Mouse (Mus musculus) embryo, embryonic 9.5 days (tissue): ENCODE data around the gene Pafah1b3.

Experiments
- DNase-seq: peaks from one replicate; pipeline ENCODE4 v3.0.0-alpha.2; 2017; ENCODE audit errors: extremely low spot score

The Pafah1b3 gene

DNA sequence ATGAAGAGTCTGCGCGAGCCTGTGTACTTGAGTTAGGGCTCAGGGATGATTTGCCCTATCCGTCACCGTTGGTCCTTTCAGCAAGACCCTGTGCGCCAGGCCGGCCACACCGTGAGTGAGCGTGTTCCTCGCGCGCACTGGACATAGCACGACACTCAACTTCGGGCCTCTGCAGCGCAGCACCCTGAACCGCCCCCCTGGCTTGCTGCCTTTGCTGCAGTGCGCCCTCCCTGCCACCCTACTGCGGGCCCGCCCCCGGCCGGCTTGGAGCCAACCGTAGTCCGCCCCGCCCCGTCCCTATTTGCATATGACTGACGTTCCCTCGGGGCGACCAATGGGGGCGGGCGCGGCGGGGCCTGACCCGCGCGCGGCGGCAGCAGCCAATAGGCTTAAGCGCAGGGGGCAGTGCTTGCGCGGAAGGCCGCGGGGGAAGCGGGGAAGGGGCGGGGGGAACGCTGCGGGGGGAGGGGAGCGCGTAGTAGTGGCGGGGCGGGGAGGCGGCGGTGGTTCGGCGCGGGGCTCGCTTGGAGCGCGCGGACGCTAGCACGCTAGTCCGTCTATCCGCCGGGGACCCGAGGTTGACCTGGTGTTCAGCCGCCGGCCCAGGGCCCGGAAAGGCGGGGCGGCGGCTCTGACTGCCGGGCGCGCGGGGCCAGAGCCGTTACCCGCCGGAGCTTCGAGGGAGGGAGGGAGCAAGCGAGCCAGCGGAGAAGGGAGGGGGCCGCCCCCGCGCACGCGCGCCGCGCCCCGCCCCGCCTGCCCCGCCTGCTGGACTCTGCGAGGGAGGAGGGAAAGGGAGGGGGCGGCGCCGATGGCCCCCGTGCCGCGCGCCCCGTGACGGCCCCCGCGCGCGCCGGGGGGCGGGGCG lies 15.8 kb downstream of the Pafah1b3 start:
- DNase-seq = peak; percentile 97

DNA sequence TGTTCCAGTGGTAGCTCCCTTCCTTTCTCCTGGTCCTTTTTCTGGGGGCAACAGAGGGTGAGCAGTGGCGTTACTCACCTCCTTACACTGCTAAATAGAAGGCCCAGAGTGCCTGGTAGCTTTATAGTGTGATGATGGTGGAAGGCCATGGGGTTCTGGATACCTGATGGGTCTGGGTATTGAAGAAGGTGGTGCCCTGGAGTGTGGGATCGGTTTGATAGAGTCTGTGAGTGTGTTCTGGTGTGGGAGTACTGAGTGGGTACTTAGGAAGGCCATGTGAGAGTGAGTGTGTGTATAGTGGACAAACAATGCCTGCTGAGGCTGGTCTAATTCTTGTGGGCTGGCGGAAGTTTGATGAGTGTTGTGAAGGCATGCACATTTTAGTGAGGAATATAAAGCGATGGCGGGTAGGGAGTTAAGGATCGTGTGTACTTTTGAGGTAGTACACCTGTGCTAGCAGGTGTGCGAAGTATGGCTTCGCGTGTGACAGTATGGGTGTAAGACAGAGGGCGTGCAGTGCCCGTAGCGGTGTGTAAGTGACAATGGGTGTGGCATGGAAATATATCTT lies 16.5 kb downstream of the Pafah1b3 start:
- DNase-seq = no peak

DNA sequence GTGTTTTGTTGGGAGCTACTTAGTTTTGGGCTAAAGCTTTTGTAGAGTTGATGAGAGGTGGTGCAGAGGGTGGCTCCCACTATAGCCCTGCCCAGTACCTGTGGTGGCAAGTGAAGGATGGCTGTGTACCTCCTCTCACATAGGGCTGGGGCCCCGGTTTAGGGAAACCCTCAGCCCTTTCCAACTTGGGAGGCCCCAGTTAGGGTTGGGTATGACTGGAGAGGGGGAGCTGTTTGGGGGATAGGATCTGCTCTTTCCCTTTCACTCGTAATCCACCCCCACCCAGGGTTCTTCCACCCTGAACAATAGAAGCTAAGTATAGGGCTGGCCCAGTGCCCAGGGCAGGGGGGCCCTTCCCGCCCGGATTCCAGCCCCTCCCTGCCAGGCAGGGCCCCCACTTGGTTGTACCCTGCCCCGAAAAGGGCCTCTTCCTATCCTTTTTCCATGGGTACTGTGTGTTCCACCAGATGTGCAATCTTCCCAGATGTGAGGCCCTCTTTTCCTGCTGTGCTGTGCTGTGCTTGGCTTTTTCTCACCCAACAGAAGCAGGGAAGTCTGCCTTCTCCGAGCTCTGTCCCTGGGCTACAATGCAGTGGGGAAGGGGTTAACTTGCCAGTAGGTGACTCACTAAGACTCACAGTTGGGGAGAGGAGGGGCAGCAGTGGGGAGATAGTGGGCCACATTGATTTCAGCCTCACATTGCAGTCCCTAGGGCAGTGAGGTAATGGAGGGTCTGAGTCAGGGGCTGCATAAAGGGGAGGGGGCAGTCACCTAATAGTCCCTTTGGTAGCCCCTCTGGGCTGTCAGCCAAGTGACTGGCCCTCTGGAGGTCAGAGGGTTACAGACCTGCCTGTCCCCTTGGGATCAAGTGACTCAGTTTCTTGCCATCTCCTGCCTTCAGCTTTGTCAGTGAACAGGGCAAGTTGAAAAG lies 17.7 kb downstream of the Pafah1b3 start:
- peak; percentile 50 for DNase-seq

DNA sequence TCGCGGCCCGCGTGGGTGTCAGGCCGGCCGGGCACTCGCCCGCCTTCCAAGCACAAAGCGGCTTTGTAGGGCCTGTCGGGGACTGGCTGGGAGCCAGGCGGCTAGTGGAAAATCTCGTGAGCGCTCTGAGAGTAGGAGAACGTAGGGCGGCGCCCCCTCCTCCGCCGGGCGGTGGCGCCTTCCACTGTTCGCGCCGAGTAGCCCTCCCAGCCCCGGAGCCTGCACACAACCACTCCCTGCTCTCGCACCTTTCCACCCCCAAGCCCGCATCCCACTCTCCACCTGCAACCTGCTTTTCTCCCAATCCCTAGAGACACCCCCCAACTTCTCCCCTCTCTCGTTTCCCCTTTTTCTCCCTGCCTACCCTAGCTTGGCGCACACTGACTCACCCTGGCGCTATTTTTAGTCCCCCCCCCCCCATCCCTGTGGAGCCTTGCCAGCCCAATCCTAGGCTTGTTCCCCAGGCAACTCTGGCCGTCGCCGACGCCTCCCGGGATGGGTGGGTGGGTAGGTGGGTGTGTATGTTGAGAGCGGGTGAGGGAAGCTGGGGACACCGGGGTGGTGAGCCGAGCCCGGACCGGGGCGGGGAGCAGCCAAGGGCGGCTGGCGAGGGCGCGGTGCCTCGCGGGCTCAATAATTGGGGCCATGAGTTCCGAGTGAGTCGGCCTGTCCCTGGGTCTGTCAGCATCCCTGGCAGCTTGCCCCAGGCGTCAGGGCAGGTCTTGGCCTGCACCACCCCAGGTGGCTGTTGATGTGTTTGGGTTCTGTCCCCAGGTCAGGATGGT lies 18.5 kb downstream of the Pafah1b3 start:
- peak; percentile 88 for DNase-seq

DNA sequence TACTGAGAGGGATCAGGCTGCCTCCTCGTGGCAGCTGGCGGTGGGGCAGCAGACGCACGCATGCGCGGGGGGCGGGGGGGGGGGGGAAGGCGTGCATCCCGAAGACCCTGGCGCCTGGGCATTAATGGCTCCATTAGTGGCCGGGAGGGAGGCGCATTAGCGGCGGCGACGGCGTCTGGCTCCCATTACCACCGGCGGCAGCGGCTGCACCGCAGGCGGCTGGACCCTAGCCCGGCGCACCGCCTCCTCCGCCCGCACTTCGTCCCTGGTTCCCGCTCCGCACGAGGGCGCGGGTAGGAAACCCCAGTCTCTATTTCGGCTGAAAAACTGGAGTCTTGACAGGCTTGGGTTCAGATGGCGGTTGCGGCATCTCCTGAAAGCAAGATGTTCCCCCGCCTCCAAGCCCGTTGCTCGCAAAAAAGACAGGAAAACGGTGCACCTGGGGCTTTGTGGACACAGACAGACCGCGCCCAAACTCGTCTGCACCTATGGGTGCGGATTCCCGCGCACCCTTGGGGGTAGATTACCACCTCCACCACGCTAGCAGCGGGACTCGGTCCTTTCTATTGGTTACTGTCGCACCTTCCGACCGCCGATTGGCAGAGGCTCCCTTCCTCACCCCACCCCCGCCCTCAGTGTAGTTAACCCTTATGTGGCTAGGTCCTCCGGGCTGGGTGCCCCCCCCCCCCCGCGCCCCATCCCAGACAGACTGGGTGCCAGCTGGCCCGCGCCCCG lies 19.3 kb downstream of the Pafah1b3 start:
- DNase-seq = peak; percentile 91

DNA sequence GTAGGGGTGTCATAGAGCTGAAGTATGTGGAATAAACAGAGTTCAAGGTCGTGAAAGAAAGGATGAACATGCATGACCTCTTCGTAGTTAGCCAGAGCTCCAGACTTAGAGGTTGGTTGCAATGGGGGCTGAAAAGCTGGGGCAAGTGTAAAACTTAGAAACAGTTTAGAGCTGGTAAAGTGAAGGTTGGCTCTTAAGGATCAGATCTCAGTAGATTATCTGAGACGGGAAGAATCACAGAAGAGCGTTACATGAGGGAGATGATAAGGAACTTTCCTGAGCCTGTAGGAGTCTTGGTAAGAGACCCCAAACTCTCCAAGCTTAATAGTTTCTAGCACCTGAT lies 19.8 kb downstream of the Pafah1b3 start:
- no peak for DNase-seq

DNA sequence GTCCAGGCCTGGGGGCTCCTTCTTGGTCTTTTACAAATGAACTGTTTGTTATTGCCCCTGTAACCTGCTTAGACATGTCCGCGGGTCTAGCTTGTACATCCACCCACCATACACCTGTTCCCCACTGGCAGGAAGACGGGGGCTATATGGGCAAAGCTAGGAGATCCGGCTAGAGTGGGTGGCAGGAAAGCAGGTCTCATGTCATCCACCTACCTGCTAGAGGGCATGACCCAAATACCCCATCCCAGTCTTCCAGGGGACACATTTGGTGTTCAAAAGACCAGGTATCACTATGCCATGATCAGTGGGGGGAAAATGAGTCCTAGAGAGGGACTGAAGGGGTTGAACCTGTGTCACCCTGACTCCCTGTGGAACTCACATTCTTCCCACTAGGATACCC lies 20.4 kb downstream of the Pafah1b3 start:
- DNase-seq = no peak

DNA sequence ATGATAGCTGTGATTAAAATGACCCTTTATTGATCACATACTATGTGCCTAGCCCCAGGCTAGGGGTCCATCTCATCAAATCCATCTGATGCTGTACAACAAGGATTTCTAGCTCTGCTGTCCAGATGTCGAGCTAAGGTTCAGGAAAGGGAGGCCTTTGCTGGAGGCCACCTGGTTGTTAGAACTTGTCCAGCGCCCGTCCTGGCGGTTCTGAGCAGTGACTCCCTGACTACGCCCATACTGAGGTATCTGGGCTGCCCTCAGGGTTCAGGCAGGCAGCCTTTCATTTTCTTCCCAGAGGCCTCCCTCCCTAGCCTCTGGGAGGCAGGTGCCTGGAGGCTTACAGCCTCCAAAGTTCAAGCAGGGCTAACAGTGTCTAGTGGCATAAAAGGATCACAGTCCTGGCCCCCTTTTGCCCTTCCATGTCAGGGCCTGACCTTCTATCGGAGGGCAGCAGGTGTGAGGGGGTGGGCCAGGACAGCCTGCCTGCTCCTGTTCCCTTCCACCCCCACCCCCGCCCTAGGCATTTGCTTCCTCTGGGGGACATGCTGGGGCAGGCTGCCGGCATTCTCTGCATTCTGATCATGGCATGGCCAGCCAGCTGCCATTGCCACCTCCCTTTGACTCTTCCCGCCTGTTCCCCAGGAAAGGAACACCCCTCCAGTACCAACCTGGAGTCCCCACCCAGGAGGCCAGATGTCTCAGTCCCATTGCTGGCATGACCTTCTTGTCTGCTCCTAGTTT lies 22.1 kb downstream of the Pafah1b3 start:
- no peak for DNase-seq

DNA sequence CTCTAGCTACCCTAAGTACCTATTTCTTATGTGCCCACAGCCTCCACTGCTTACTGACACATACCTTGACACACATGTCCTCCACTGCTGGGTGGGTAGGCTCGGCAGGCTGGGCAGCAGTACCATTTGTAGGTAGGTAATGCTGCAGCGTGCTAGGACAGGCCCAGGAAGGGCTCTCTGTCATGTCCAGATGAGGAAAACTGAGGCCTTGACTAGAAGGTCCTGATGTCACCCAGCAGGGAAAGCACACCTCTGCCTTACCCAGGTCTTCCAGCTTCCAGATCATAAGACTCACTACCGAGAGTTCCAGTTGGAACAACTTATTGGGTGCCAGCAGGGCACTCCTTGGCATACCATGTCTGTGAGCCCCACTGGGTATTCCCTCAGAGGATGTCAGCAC lies 22.8 kb downstream of the Pafah1b3 start:
- no peak for DNase-seq

DNA sequence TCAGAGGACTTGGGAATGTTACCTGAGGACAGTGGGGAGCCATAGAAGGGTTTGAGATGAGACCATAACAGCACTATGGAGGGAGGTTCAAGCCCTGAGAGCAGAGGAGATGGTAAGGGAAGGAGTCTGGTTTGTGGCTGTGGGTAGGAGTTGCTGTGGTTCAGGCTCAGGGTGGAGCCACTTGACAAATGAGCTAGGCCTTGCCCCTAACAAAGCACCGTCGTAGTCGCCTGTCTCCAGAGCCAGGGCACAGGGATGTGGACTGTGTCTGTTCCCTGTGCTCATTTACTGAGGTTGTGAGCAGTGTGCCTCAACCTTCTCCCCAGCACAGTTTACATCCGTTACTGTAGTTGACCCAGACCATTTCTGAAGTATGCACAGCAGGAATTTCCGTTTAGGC lies 23.2 kb downstream of the Pafah1b3 start:
- no peak for DNase-seq

DNA sequence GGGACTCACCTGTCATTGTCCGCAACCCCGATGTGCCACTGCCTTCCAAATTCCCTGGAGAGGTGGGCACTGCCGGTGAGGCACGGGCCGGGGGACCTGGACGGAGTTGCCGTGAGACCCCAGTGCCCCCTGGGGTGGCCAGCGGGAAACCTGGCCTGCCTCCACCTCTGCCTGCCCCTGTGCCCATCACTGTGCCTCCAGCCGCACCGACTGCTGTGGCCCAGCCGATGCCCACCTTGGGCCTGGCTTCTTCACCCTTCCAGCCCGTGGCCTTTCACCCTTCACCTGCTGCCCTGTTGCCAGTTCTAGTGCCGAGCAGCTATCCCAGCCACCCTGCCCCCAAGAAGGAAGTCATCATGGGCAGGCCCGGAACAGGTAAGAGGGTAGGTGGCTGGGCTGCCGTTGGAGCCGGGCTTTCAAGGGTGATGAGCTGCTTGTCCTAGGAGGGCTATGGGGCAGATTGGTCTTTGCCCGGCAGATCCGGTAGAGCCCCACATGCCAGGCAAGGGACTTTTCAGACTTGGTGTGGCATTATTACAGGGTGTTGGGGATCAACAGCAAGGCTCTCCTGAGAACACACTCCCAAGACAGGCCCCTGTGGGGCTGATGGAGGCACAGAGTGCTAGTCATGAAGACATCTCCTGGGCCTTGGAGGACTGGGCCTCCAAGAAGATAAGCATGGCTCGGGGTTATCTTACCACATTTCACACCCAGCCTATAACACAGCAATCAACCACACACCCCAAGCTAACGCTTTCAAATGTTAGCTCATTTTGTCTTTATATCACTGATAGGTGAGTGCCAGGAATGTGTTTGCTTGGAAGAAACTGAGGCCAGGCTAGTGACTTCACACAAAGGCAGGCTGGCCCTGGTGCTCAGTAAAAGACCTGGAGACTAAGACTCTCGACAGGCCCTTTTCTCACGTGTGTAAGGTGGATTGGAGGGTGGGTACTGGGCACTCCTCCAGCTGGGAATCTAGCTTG lies 24.2 kb downstream of the Pafah1b3 start:
- no peak for DNase-seq

DNA sequence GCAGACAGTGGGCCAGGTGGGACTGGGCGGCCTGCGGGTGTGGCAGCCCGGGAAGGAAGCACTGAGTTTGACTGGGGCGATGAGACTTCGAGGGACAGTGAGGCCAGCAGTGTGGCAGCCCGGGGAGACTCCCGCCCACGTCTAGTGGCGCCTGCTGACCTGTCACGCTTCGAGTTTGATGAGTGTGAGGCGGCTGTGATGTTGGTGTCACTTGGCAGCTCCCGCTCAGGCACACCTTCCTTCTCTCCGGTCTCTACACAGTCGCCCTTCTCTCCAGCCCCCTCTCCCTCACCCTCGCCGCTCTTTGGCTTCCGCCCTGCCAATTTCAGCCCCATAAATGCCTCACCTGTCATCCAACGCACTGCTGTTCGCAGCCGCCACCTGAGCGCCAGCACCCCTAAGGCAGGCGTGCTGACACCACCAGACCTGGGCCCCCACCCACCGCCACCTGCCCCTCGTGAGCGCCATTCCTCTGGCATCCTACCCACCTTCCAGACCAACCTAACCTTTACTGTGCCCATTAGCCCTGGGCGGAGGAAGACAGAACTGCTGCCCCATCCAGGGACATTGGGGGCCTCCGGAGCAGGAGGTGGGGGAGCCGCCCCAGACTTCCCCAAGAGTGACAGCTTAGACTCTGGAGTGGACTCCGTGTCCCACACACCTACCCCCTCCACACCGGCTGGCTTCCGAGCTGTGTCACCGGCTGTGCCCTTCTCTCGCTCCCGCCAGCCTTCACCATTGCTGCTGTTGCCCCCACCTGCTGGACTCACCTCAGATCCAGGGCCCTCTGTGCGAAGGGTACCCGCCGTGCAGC lies 25.1 kb downstream of the Pafah1b3 start:
- DNase-seq = no peak

DNA sequence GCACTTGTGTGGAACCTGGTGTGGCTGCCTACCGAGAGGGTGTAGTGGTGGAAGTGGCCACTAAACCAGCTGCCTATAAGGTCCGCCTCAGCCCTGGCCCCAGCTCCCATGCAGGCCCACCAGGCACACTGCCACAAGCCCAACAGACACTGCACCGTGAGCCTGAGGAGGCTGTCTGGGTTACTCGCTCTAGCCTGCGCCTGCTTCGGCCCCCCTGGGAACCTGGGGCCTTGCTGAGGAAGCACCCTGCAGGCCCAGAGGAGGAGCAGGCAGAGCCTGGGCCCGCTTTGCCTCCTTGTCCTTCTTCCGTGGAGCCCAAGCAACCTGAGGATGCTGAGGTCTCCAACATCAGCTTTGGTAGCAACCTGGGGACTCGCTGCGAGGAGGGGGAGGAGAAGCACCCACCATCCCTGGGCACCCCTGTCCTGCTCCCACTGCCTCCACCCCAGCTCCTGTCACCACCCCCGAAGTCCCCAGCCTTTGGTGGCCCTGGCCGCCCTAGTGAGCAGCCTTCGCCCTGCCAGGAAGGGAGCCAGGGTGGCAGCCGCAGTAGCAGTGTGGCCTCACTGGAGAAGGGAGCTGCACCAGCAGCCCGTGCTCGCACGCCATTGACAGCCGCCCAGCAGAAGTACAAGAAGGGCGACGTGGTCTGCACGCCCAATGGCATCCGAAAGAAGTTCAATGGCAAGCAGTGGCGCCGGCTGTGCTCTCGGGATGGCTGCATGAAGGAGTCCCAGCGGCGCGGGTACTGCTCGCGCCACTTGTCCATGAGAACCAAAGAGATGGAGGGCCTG lies 25.9 kb downstream of the Pafah1b3 start:
- no peak for DNase-seq

DNA sequence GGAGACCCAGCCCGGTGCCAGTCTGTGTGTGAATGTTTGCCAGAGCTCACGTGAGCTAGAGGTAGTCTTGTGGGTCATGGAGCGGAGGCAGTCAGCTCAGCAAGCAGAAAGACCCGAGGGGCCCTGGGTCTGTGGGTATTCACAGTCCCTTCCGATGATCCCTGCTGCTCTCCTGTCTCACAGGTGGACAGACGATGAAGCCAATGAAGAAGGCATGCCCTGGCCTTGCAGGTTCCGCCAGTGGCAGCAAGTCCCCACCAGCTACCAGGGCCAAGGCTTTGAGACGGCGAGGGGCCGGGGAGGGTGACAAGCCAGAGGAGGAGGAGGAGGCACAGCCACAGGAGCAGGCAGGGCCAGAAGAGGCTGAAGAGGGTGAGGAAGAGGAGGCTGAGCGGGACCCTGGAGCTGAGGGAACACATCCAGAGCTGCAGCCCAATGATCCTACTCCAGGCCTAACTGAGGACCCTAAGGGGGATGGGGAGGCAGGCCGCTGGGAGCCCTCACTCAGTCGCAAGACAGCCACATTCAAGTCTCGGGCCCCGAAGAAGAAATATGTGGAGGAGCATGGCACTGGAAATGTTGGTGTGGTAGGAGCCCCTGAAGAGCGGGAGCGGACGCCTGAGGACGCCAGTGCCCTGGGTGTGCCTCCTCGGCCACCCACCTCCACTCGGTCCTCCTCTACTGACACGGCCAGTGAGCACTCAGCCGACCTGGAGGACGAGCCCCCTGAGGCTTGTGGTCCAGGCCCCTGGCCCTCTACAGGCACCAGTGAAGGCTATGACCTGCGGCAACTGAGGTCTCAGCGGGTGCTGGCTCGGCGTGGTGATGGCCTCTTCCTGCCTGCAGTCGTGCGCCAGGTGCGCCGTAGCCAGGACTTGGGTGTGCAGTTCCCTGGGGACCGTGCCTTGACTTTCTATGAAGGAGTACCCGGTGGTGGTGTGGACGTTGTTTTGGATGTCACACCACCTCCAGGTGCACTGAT lies 26.8 kb downstream of the Pafah1b3 start:
- no peak for DNase-seq

DNA sequence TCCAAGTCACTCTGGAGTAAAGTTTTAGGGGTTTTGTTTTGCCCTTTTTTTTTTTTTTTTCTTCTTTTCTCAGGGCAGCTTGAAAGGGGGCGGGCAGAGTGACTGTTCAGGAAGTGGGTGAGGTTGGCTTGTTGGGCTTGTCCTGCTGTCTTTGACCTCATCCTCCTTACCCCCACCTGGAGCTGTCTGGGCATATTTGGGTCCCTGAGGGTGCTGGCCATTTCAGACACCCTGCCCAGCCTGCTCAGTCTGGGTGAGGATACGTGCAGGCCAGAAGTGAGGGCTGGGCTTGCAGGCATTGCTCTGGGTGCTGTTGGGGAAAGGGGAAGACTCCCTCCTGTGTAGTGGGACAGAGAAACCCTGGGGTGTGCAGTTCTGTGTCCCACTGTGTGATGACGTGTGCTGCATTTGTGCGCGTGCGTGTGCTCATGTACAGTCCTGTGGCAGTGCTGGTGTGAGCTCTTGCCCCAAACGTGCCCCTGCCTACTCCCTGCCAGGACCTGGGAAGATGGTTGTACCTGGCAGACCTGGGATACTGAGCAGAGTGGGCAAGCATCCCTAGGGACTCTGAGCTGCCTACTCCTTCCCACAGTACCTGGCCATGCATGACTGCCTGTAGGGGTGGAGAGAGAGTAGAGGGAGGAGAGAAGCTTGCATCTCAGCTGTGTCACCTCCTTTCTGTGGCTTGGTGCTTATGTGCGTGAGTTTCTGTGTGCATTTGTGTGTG lies 28.1 kb downstream of the Pafah1b3 start:
- no peak for DNase-seq

DNA sequence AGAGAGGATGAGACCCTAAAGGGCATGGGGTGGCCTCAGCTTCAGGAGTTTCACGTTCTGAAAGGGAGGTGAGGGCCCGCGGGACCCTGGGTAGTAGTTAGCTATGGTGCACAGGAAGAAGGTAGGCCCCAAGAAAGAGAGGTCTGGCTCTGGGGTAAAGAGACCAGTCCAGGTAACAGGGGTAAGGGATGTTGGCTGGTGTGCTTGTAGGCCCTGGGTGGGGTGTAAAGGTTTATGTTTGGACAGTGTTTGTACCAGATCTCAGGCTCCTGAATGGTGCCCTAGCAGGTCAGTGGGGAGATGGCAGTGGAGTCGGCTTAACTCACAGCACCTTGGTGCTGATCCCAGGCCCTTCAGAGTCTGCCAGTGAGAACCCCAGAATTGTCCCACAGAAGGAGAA lies 28.8 kb downstream of the Pafah1b3 start:
- no peak for DNase-seq
